Mouse (Mus musculus): ENCODE results near the gene Celsr2. TPM values are rescaled to one million over a fixed set of nuclear protein-coding genes. Genes with fewer than 3 reads are reported as not detected.

Celsr2 gene
- polyA plus RNA-seq, 1 experiment from 2014 or later: 65.2 TPM

DNA sequence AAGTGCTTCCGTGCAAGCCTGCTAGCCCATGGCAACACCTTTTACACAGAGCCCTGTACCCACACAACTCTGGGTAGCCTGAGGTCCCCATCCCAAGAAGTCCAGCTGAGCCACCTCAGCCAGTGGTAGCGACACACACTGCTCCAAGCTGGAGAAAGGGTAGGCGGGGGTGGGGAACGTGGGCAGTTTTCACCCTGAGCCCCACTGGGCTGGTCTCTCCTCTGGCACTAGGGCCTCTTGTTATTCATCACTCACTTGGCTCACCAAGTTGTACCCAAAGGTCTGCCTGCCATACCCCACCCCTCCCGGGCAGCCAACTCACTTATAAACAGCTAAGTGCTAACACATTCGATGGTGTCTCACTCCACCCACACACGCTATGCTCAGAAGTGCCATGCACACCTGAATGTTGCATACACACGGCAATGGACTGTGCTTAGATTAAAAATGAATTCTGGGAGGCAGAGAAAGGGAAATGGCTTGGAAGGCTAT is 6.8 kb downstream of the Celsr2 start:
- H3K9me3 ChIP-seq (ENCODE audit: control insufficient read depth, low read length): peaks cover 8% of the 10 kb centered on the region
- H3K4me2 ChIP-seq (ENCODE audit: low read depth): peak overlapping the region; percentile 87
- ATAC-seq (ENCODE audit: insufficient read depth, low FRiP score, low TSS enrichment) (no peak), DNase-seq (ENCODE audit: low spot score) (no peak)
- H3K27ac ChIP-seq (ENCODE audit: low read depth, low read length): no peak overlapping the region
- WGBS: 90% methylated on average over 8 of the region's 8 CpGs
- peaks cover 35% of the 10 kb centered on the region for H3K4me1 ChIP-seq (ENCODE audit: control insufficient read depth, insufficient read depth, low read length)
- peaks cover 27% of the 10 kb centered on the region for H3K36me3 ChIP-seq (ENCODE audit: control insufficient read depth, insufficient read depth, low read length)
- H3K4me3 ChIP-seq (ENCODE audit: low read depth, low read length): no peak overlapping the region
- no peaks in the 10 kb centered on the region for H3K27me3 ChIP-seq (ENCODE audit: control insufficient read depth, insufficient read depth, low read length)
- H3K9ac ChIP-seq (ENCODE audit: low read length): no peak overlapping the region

DNA sequence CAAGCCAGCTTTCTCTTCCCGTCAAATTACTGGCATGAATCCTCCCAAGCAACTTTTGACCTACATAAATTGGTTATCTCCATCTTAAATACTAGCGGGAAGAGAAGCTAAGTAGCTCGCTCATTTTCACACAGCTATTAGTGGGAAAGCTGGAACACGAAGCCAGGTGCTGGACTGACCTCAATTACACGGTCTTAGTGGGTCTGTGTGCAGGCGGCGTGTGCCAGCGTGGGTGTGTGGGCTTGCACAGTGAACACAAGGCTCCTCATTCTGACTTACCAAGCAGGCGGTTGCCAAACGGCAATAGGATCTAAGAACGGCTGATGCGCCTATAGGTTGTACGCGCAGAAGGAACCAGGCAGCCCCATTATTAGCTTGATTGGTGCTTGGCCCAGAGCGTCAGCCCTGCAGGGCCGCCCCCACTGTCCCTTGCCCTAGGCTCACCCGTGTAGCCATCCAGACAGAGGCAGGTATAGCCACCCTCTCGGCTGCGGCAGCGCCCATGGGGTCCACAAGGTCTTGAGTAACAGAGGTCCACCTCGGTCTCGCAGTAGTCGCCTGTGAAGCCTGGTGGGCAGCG is 9.0 kb downstream of the Celsr2 start:
- Histone ChIP-seq H3K4me2 (ENCODE audit: low read depth) (no peak overlapping the region), H3K27me3 (ENCODE audit: control insufficient read depth, insufficient read depth, low read length) (no peaks in the 10 kb centered on the region), H3K4me3 (ENCODE audit: low read depth, low read length) (no peak overlapping the region), H3K27ac (ENCODE audit: low read depth, low read length) (0 out of 2 replicates have a peak overlapping the region, but pooled peaks have one; percentile 42), H3K9ac (ENCODE audit: low read length) (no peak overlapping the region; the same call in 1 of the 2 replicates), H3K4me1 (ENCODE audit: control insufficient read depth, insufficient read depth, low read length) (peaks cover 32% of the 10 kb centered on the region), H3K36me3 (ENCODE audit: control insufficient read depth, insufficient read depth, low read length) (peaks cover 18% of the 10 kb centered on the region), H3K9me3 (ENCODE audit: control insufficient read depth, low read length) (no peaks in the 10 kb centered on the region)
- DNase-seq (ENCODE audit: low spot score) (no peak), ATAC-seq (ENCODE audit: insufficient read depth, low FRiP score, low TSS enrichment) (no peak)
- 81% methylated on average over 24 of the region's 24 CpGs for WGBS

DNA sequence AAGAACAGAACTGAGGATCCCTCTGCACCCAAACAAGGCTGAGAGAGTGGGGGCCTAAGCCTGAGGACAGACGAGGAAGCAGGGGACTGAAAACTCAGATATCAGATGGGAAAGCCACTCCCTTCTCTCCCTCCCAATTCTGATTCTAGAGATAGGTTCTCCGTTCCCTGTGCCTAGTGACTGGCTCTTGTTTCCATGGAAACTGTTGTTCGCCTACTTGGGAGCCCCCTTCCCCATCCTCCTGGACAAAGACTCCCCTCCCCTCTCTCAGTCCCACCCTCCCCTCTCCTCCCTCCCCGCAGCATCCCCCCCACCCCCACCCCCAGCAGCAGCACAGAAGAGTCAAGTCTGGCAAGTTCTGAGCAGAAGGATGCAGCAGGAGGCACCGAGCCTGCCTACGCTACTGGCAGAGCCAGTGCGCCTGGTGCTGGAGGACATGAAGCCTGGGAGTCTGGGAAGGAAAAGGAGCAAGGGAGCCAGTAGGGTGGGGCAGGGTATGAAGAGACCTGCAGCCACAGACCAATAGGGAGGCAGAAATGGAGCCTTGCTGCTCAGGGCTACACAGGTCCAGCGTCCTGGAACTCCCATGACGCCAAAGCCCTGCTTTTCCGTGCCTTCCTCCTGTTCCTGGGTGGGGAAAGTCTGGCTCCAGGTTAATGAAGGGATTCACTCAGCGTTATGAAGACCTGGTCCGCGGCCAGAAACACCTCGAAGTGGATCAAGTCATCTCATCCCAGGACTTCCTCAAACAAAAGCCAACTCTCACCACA is 9.6 kb downstream of the Celsr2 start:
- DNase-seq (ENCODE audit: low spot score) (peak; percentile 43), ATAC-seq (ENCODE audit: insufficient read depth, low FRiP score, low TSS enrichment) (peak; percentile 9)
- Histone ChIP-seq H3K4me3 (ENCODE audit: low read depth, low read length) (no peak overlapping the region), H3K9me3 (ENCODE audit: control insufficient read depth, low read length) (no peaks in the 10 kb centered on the region), H3K27me3 (ENCODE audit: control insufficient read depth, insufficient read depth, low read length) (no peaks in the 10 kb centered on the region), H3K9ac (ENCODE audit: low read length) (0 out of 2 replicates have a peak overlapping the region, but pooled peaks have one; percentile 19), H3K36me3 (ENCODE audit: control insufficient read depth, insufficient read depth, low read length) (peaks cover 21% of the 10 kb centered on the region), H3K4me2 (ENCODE audit: low read depth) (peak overlapping the region; percentile 22), H3K27ac (ENCODE audit: low read depth, low read length) (peak overlapping the region; percentile 66), H3K4me1 (ENCODE audit: control insufficient read depth, insufficient read depth, low read length) (peaks cover 27% of the 10 kb centered on the region)
- WGBS: 43% methylated on average over 13 of the region's 14 CpGs

DNA sequence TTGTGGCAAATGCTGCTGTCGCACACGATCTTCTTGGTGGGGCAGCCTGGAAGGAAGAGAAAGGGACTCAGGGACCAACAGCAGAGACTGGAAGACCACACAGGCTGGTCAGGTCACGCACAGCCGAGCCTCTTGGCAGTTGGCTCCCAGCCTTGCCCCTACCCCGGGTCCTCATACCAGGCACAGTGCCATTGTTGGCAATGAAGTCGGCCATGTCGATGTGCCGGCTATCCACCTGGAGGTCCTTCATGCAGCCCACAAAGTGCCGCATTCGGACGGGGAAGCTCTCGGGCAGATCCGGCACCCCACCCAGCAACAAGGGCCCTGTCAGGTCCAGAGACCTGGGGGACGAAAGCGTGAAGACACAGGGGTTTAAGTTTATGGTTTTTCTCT is 12.8 kb downstream of the Celsr2 start:
- H3K4me2 ChIP-seq (ENCODE audit: low read depth): no peak overlapping the region
- no peaks in the 10 kb centered on the region for H3K27me3 ChIP-seq (ENCODE audit: control insufficient read depth, insufficient read depth, low read length)
- WGBS: 89% methylated on average over 15 of the region's 15 CpGs
- DNase-seq (ENCODE audit: low spot score): no peak
- H3K36me3 ChIP-seq (ENCODE audit: control insufficient read depth, insufficient read depth, low read length): peaks cover 31% of the 10 kb centered on the region
- no peak for ATAC-seq (ENCODE audit: insufficient read depth, low FRiP score, low TSS enrichment)
- H3K4me3 ChIP-seq (ENCODE audit: low read depth, low read length): no peak overlapping the region
- H3K27ac ChIP-seq (ENCODE audit: low read depth, low read length): no peak overlapping the region
- peaks cover 12% of the 10 kb centered on the region for H3K4me1 ChIP-seq (ENCODE audit: control insufficient read depth, insufficient read depth, low read length)
- H3K9ac ChIP-seq (ENCODE audit: low read length): no peak overlapping the region
- no peaks in the 10 kb centered on the region for H3K9me3 ChIP-seq (ENCODE audit: control insufficient read depth, low read length)

DNA sequence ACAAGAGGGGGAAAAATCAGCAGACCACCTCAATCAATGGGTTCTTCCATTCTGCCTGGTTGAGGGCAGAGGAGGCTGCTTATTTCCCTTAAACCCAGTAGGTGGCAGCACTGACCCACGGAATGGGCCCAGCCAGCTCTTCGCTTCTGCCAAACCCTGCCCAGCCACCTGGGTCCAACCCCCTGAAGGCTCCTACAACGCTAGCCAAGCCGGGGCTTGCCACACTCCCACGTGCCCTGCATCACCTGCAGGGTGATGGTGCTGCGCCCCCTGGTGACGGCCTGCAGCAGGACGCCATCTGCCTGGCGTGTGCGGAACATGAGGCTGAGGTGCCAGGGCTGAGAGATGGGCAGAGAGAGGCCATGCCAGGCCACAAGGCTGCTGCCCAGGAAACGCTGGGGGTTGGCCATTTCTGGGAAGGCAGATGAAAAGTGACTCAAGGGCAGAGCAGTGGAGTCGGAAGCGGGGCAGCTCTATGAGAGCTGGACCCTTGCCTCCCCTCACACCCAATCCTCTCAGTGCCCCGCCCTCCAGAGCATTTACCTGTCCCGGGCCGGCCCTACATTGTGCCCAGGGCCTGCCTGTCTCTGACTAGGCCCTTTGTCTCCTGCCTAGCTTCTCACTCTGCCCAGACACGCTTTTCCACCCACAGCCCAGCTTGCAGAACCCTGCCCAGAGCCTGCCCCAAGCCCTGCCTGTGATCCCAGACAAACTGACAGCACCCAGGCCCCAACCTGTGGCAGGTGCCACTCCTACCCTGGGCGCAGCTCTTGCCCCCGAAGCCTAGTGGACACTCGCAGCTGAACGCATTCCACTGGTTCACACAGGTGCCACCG is 13.4 kb downstream of the Celsr2 start:
- DNase-seq (ENCODE audit: low spot score) (peak; percentile 89), ATAC-seq (ENCODE audit: insufficient read depth, low FRiP score, low TSS enrichment) (peak; percentile 79)
- H3K36me3 ChIP-seq (ENCODE audit: control insufficient read depth, insufficient read depth, low read length): peaks cover 33% of the 10 kb centered on the region
- H3K4me2 ChIP-seq (ENCODE audit: low read depth): 0 out of 2 replicates have a peak overlapping the region, but pooled peaks have one; percentile 19
- H3K4me1 ChIP-seq (ENCODE audit: control insufficient read depth, insufficient read depth, low read length): peaks cover 12% of the 10 kb centered on the region
- no peak overlapping the region; the same call in 1 of the 2 replicates for H3K9ac ChIP-seq (ENCODE audit: low read length)
- no peak overlapping the region for H3K4me3 ChIP-seq (ENCODE audit: low read depth, low read length)
- no peaks in the 10 kb centered on the region for H3K9me3 ChIP-seq (ENCODE audit: control insufficient read depth, low read length)
- no peaks in the 10 kb centered on the region for H3K27me3 ChIP-seq (ENCODE audit: control insufficient read depth, insufficient read depth, low read length)
- no peak overlapping the region for H3K27ac ChIP-seq (ENCODE audit: low read depth, low read length)
- WGBS: 37% methylated on average over 22 of the region's 22 CpGs

DNA sequence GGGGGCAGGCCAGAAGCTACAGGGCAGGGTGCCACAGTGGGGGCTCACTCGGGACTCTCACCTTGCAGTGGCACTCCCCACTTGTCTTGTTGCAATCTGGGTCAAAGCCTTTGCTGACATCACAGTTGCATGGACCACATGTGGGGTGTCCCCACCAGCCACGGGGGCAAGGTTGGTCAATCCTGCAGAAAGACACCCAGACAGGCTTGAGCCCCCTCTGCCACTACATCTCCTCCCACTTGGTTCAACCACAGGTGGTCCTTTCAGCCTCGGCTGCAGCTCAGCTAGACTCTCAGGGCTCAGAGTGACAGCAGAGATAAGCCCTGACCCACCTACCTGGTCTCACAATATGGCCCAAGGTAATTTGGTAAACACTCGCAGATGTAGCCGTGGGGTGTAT is 14.9 kb downstream of the Celsr2 start:
- H3K4me1 ChIP-seq (ENCODE audit: control insufficient read depth, insufficient read depth, low read length): 0 out of 2 replicates have a peak, but pooled peaks cover 3% of the 10 kb centered on the region
- no peak overlapping the region for H3K27ac ChIP-seq (ENCODE audit: low read depth, low read length)
- DNase-seq (ENCODE audit: low spot score) (no peak), ATAC-seq (ENCODE audit: insufficient read depth, low FRiP score, low TSS enrichment) (no peak)
- H3K4me2 ChIP-seq (ENCODE audit: low read depth): no peak overlapping the region
- peaks cover 34% of the 10 kb centered on the region for H3K36me3 ChIP-seq (ENCODE audit: control insufficient read depth, insufficient read depth, low read length)
- H3K27me3 ChIP-seq (ENCODE audit: control insufficient read depth, insufficient read depth, low read length): no peaks in the 10 kb centered on the region
- 80% methylated on average over 5 of the region's 5 CpGs for WGBS
- no peak overlapping the region for H3K9ac ChIP-seq (ENCODE audit: low read length)
- no peaks in the 10 kb centered on the region for H3K9me3 ChIP-seq (ENCODE audit: control insufficient read depth, low read length)
- no peak overlapping the region for H3K4me3 ChIP-seq (ENCODE audit: low read depth, low read length)

DNA sequence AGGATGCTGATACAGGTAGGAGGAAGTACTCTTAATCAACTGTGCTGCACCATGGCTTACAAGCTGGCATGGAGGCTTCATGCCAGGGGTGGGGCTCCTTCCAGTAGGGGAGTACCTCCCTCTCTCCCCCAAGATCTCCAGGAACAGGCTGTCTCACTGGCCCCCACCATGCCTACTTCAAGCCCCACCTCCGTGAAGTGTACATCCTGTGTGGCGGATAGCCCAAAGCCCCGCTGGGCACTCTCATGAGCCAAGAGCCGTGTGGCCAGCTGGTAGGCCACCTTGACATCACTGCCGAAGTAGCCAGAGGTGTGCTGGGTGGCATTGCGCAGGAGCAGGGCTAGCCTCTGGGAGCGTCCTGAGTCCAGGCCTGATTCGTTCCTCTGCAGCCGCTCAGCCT is 17.1 kb downstream of the Celsr2 start:
- Histone ChIP-seq H3K36me3 (ENCODE audit: control insufficient read depth, insufficient read depth, low read length) (peaks cover 33% of the 10 kb centered on the region), H3K9ac (ENCODE audit: low read length) (no peak overlapping the region), H3K4me3 (ENCODE audit: low read depth, low read length) (no peak overlapping the region), H3K9me3 (ENCODE audit: control insufficient read depth, low read length) (no peaks in the 10 kb centered on the region), H3K27me3 (ENCODE audit: control insufficient read depth, insufficient read depth, low read length) (no peaks in the 10 kb centered on the region), H3K4me2 (ENCODE audit: low read depth) (no peak overlapping the region), H3K4me1 (ENCODE audit: control insufficient read depth, insufficient read depth, low read length) (no peaks in the 10 kb centered on the region), H3K27ac (ENCODE audit: low read depth, low read length) (no peak overlapping the region)
- no peak for DNase-seq (ENCODE audit: low spot score)
- WGBS: 89% methylated on average over 9 of the region's 9 CpGs
- no peak for ATAC-seq (ENCODE audit: insufficient read depth, low FRiP score, low TSS enrichment)

DNA sequence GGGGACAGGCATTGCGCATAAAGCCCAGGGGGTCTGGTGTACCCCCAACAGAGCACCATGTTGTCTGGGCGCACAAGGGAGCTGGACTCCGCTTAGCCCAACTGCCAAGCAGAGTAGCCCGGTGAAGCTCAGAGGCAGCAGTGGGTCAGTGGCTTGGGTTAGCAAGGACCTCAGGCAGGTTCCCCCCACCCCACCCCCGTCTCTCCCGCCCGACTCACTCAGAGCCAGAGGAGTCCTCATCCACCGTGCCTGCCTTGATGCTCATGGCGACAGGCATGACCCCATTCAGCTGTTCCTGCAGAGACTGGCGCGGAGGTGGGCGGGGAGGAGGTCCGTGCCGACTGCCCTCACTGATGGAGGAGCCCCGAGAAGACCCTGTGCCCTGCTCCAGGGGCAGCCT is 22.6 kb downstream of the Celsr2 start:
- DNase-seq (ENCODE audit: low spot score) (no peak), ATAC-seq (ENCODE audit: insufficient read depth, low FRiP score, low TSS enrichment) (no peak)
- Histone ChIP-seq H3K9ac (ENCODE audit: low read length) (no peak overlapping the region), H3K27me3 (ENCODE audit: control insufficient read depth, insufficient read depth, low read length) (no peaks in the 10 kb centered on the region), H3K4me1 (ENCODE audit: control insufficient read depth, insufficient read depth, low read length) (no peaks in the 10 kb centered on the region), H3K9me3 (ENCODE audit: control insufficient read depth, low read length) (no peaks in the 10 kb centered on the region), H3K4me3 (ENCODE audit: low read depth, low read length) (no peak overlapping the region), H3K36me3 (ENCODE audit: control insufficient read depth, insufficient read depth, low read length) (peaks cover 14% of the 10 kb centered on the region), H3K27ac (ENCODE audit: low read depth, low read length) (no peak overlapping the region), H3K4me2 (ENCODE audit: low read depth) (no peak overlapping the region)
- WGBS: 52% methylated on average over 15 of the region's 15 CpGs
